ENCODE assay signal across 32 mouse cellular contexts in genomic region chr16:33662841-33663240, GRCm38 (mm10).
"Had no signal": no experiment of that assay in that cellular context is flagged by ENCODE, and none has a peak within 500 bp of the region (broad histone marks: within the 10 kb centered on the region; RNA-seq: fewer than 3 reads in every experiment).

No protein-coding gene starts in this region.

- H3K36me3 ChIP-seq: heart, embryonic 13.5 days; heart, embryonic 15.5 days; hindbrain, embryonic 10.5 days; hindbrain, embryonic 12.5 days; hindbrain, embryonic 13.5 days; hindbrain, embryonic 15.5 days; kidney, embryonic 15.5 days had no signal

- H3K4me1 ChIP-seq: hindbrain, embryonic 12.5 days; hindbrain, embryonic 13.5 days; hindbrain, embryonic 15.5 days had no signal

- H3K27ac ChIP-seq: heart, embryonic 13.5 days; heart, embryonic 15.5 days; hindbrain, embryonic 10.5 days; hindbrain, embryonic 12.5 days; hindbrain, embryonic 13.5 days; hindbrain, embryonic 14.5 days; hindbrain, embryonic 15.5 days; hindbrain, postnatal 0 days; kidney, embryonic 15.5 days; kidney, postnatal 0 days; layer of hippocampus, adult 2 months; left cerebral cortex, adult 2 months had no signal

- H3K9me3 ChIP-seq: heart, embryonic 13.5 days; heart, embryonic 15.5 days; hindbrain, embryonic 10.5 days; hindbrain, embryonic 12.5 days; hindbrain, embryonic 13.5 days; hindbrain, embryonic 15.5 days; kidney, embryonic 15.5 days had no signal

- H3K4me3 ChIP-seq: heart, embryonic 13.5 days; heart, embryonic 15.5 days; hindbrain, embryonic 10.5 days; hindbrain, embryonic 12.5 days; hindbrain, embryonic 13.5 days; hindbrain, embryonic 15.5 days; kidney, embryonic 15.5 days; layer of hippocampus, adult 2 months; left cerebral cortex, adult 2 months had no signal

- ATAC-seq: hindbrain, embryonic 16.5 days; hindbrain, postnatal 0 days; inflammation-experienced regulatory T-cells, adult 6 months; intestine, embryonic 16.5 days; intestine, postnatal 0 days had no signal

- H3K27me3 ChIP-seq: heart, embryonic 13.5 days; heart, embryonic 15.5 days; hindbrain, embryonic 12.5 days; hindbrain, embryonic 13.5 days; hindbrain, embryonic 15.5 days; kidney, embryonic 15.5 days had no signal

- H3K9ac ChIP-seq: heart, embryonic 13.5 days; heart, embryonic 15.5 days; hindbrain, embryonic 12.5 days; hindbrain, embryonic 13.5 days; hindbrain, embryonic 14.5 days; hindbrain, embryonic 15.5 days; kidney, embryonic 15.5 days had no signal

- H3K4me2 ChIP-seq: heart, embryonic 13.5 days; heart, embryonic 15.5 days; hindbrain, embryonic 12.5 days; hindbrain, embryonic 13.5 days; hindbrain, embryonic 14.5 days; hindbrain, embryonic 15.5 days; kidney, embryonic 15.5 days had no signal

- DNase-seq: heart, postnatal 10 days; heart, postnatal 14 days; heart, postnatal 36 days; heart, postnatal 4 days; kidney, adult 11 months; kidney, adult 18-20 months; kidney, adult 2 months; kidney, adult 8-10 months; kidney, adult 9 months; kidney, postnatal 10 days; kidney, postnatal 14 days; kidney, postnatal 25 days; kidney, postnatal 36 days; kidney, postnatal 4 days; layer of hippocampus, adult 9-11 months; layer of hippocampus, postnatal 36 days had no signal
